Mouse (Mus musculus) MN1 (cell line): ENCODE results near the gene Pramel1.
"Not testable (repeated sequence)": the region's sequence is repeated elsewhere in the genome, so short reads cannot be mapped to it uniquely, and the experiment has no call there.

Experiments
- DNase-seq: peaks from one replicate; pipeline ENCODE4 v3.0.0-alpha.2; 2016; ENCODE audit warnings: low spot score

The Pramel1 gene

DNA sequence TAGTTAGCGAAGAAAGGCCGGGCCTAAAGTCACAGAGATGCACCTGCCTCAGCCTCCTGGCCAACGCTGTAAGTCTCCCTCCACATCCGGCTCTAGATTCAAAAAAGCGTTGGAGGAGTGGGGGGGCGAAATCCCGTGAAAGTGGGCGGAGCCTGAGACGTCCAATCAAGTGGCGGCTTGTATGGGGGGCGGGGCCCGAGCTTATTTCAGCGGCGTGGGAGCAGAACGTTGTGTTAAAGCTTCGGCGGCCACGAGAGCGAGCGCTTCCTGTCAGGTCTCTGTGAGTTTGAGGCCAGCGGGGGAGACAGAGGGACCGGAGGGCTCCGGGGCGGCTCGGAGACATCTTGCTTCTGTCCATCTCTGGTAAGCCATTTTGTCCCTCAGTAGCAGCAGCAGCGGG is at the start of gene Pramel1:
Gene Pramel1 (plus strand): TSS at position 248 of the 400 bp plus-strand sequence.
- DNase-seq, result no peak

DNA sequence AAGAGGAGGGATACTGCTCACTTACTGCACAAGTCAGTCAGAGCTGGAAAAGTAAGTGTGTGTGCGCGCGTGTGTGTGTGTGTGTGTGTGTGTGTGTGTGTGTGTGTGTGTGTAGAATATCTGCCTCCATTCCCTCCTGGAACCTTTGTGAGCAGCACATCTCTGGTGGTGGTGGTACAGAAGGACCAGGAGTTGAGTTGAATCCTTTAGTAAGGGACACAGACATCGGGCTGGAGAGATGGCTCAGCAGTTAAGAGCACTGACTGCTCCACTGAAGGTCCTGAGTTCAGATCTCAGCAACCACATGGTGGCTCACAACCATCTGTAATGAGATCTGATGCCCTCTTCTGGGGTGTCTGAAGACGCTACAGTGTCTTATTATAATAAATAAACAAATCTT is 48.7 kb upstream of the Pramel1 start:
- DNase-seq, result not testable (repeated sequence)

DNA sequence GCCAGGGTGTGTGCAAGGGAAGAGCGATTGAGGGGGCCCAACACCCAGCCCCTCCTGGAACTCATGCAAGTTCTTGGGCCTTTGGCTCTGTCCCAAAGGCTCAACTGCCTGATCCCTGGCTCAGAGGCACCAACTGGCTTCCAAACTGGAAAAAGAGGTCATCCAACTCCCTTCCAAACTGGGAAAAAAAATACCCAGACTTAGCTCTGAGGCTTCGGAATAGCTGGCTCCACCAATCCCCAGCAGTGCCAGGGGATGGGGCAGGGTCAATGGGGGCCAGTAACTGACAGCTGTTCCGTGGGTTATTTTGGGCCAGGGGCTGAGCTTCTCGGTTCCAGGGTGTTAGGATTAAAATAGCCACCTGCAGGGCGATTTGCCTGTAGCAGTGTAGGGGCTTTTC is 45.5 kb upstream of the Pramel1 start:
- no peak for DNase-seq

DNA sequence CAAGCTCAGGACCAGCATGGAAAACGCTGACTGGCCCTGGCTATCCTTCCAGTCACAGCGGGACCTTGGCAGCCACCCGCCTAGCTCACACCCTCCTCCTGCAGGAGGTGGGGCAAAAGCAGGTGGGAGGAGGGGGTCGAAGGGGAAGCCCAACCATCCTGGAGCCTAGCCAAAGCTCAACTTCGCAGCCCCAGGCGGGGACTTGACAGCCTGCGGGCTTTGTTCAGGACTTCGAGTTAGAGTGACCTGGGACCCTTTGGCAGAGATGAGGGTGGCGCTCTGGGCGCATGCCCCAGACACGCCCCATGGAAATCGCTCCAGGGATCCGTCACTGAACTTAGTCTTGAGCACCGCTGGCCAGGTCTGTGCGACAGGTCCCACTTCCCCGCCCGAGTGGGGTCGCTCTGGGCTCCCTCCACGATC is 44.7 kb upstream of the Pramel1 start, which contains the start of gene Lrrc38:
Gene Lrrc38 (plus strand): TSS at position 274 of the 423 bp plus-strand sequence.
- DNase-seq, result no peak

DNA sequence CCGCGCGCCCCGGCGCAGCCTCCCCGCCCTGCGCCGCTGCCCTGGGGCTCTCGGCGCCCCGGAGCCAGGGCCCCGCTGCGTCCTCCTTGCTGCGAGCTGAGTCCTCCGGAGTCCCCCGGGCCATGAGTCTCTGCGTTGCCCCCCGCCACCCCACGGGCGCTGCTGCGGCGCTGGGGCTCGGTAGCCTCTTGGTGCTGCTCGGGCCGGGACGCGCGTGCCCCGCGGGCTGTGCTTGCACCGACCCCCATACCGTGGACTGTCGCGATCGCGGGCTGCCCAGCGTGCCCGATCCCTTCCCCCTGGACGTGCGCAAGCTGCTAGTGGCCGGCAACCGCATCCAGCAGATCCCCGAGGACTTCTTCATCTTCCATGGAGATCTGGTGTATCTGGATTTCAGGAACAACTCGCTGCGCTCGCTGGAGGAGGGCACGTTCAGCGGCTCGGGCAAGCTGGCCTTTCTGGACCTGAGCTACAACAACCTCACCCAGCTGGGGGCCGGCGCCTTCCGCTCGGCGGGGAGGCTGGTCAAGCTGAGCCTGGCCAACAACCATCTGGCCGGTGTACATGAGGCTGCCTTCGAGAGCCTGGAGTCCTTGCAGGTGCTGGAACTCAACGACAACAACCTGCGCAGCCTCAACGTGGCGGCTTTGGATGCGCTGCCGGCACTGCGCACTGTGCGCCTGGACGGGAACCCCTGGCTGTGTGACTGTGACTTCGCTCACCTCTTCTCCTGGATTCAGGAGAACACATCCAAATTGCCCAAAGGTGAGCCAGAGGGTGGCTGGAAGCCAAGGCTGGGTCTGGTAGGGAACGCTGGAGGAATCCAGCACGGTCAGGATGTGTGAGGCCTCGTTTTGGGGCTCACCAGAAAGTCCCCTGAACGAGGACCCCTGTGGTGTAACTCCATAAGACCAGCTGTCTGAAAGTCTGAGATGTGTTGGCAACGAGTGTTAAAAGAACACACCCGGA is 43.9 kb upstream of the Pramel1 start:
- no peak for DNase-seq

DNA sequence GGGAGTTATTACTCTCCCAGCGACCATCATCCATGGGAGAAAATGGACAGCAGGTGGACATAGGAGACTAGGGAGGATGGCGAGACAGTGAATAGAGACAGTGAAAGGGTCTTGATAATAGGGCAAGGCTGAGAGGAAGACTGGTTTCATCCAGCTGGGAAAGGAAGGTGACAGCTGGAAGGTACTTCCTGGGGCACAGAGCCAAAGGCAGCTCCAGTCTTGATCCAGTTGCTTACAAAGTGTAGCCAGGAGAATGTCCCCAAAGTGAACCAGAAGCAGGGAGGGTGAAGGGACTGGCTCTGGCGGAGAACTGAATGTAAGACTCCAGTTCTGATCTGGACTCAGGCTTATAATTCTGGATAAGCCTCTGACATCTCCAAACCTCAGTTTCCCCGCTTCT is 41.9 kb upstream of the Pramel1 start:
- DNase-seq, result no peak

DNA sequence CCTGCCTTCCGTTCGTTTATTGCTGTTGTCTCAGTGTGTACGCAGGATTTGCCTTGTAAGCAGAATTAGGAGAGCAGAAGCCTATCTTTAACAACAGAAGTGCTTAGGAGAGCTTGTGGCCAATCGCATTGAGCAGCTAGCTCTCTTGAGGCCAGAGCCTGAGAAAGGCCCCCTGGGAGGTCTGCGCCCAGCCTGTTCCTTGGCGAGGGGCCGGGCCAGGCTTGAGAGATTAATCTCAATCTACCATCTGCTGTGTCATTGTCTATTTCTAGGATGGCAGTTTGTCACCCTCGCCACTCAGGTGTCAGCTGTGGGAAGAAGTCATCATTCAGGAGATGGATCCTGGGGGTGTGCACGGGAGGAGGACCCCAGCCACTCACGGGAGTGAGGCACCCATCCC is 32.7 kb upstream of the Pramel1 start:
- DNase-seq, result no peak

DNA sequence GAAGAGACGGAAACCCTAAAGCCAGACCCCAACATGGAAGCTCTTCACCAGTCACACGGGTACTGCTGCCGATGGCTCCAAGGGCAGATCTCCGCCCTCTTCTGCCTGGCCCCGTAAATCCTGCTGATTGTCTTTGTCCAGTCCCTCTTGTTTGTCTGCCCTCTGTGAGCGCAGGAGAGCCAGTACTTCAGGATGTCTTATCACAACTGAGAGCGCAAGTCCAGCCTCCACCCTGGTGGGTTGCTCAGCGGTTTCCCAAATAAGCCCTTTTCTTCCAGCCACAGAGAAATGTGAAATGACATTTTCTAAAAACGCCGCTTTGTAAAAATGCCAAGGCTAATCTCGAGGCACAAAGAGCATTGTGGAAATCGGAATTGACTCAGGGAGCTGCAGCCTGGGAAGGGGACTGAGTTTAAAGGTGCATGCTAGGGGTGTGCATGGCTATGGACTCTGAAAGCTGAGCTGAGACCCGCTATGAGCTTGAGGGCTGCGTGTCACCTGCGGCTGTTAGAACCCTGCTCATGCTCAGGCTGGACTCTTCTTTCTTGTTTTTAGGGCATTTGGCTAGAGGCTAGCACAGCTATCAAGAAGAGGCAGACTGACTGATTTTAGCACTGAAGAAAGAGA is 27.7 kb upstream of the Pramel1 start:
- no peak for DNase-seq

DNA sequence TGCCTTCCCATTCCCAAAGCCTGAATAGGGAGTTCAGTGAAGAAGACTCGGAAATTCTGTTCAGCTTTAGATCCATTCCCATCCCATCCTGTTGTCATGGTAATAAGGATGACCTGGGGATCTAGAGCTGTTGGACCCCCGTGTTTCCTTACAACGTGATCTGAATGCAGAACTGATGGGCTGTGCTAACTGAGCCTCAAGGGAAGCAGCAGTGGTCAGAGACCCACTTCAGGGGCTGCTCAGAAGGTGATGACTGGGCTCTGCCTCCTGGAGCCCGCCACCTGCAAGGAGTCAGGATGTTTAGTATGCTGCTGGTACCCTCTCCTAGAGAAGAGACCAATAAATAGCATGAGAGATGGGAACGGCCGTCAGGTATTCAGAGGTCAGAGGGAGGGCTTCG is 14.7 kb upstream of the Pramel1 start:
- DNase-seq, result no peak

DNA sequence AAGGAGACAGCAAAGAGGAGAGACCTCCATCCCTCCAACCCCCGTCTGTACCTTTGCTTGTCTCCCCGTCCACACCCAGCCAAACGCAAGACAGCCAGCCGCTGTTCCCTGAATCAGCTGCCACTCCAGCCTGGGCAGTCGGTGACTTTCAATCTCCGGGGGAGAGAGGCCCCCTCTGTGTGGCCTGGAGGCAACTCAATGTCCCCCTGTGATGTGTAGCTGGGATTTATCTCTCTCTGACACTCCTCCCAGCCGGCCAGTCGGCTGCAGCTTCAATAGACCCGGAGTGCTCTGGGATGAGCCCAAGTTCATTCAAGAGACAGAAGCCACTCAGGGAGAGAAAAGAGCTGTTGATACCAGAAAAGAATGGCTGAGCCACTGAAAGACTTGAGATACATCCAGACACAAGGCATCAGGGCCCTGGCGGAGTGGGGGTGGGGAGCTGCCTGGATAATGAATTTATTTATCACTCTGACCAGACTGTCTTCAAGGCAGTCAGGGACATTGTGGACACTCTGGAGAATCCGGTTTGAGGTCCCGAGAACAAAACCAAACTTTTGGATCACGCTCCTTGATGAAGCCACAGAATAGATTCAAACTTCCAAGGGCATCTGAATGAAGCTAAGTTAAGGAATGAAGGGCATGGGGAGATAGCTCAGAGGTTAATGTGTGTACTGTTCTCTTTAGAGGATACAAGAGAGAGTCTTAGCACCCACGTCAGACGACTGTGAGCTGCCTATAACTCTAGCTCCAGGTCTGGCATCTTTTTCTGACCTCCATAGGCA is 14.1 kb upstream of the Pramel1 start:
- no peak for DNase-seq

DNA sequence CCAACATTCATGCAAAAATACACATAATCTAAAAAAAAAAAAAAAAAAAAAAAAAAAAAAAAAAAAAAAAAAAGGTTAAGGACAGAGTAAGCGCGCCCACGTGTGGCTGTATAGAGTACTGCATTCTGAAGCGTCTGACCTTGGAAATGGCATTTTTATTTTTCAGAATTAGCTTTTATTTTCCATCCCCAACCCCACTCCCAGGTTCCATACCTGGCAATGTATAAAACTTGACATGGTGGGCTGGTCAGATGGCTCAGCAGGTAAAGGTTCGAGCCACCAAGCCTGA is 13.6 kb upstream of the Pramel1 start:
- peak; percentile 10 for DNase-seq

DNA sequence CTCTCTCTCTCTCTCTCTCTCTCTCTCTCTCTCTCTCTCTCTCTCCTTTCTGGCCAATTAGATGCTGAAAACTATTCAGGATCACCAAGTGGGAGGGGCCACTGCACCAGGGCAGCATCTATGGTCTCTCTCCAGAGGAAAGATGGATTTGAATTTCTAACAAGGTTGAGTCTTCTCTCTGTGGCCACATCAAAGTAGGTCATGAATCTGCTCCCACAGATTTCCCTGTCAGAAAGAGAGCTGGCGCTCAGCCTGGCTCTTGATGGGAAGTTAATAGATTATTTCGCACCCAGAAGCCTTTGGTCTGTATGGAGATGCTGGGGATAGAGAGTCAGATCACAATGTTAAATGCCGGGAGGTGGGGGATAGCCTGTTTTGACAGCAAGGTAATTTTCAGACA is 12.1 kb upstream of the Pramel1 start:
- no peak for DNase-seq

DNA sequence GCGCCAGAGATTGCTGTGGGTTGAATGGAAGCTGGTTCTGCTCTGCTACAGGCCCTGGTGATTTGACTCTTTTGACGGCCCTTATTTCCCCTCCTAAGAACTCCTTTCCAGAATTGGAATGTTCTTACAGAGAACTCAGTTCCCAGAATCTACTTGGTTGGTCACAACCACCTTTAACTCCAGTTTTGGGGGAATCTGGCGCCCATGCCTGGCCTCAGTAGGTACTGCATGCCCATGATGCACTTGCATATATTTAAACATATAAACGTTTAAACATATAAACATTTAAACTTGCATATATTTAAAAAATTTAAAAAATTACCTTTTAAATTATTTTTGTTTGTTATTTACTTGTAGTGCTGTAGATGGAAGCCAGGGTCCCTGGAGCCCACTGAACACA is 10.6 kb upstream of the Pramel1 start:
- DNase-seq, result no peak

DNA sequence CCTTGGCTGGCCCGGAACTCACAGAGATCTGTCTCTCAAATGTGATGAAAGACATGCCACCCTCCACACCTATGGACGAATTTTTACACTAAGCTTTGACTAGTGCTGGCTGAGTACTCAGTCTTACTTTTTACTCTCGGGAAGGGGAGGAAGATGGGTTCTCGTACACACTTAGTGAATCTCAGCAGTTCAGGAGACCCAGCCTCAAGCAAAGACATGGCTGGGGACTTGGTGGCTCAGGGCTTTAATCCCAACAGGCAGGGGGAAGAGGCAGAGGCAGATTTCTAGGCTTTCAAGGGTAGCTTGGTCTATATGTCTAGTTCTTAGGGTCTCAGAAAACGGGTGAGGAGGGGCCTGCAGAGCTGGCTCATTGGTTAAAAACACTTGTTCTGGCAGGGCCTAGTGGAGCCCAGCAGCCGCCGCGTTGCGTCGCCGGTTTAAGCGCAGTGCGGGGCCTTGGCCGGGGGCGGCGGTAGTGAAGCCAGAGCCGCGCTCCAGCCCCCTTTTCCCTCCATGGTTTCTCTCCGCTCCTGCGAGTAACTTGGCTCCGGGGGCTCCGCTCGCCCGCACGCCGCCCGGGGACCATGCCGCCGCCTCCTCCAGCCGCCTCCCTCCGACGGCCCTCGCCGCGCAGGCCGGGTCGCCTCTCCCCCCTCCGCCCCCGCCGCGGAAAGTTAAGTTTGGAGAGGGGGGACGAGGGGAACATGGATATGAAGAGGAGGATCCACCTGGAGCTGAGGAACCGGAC is 5.1 kb upstream of the Pramel1 start:
- no peak for DNase-seq

DNA sequence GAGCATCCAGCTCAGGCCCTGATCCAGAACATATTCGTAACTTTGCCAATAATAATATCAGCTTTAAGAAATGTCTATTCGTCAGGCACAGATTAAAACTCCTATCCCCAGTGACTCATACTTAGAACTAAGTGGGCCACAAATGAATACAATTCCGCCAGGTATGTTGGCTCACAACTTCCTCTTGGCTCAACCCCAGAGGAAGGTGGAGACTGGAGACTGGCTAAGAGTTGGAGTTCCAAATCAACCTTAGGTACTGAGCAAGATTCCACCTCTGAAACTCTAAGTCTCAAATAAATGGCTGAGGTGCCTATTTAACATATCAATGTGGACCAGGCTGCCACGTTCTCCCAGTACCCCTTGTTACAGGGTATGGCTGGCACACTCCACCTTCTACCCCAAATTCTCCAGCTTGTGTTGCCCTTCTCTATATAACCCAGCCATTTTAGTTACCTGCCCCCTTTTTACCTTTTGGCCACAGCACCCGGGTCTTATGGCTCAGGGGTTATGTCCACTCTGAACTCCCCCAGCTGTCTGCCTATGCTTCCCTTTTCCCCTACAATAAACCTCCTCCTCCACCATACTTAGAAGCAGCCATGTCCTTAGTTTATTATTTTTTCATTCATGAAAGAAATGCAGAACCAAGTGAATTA is 17.5 kb downstream of the Pramel1 start:
- peak; percentile 7 for DNase-seq

DNA sequence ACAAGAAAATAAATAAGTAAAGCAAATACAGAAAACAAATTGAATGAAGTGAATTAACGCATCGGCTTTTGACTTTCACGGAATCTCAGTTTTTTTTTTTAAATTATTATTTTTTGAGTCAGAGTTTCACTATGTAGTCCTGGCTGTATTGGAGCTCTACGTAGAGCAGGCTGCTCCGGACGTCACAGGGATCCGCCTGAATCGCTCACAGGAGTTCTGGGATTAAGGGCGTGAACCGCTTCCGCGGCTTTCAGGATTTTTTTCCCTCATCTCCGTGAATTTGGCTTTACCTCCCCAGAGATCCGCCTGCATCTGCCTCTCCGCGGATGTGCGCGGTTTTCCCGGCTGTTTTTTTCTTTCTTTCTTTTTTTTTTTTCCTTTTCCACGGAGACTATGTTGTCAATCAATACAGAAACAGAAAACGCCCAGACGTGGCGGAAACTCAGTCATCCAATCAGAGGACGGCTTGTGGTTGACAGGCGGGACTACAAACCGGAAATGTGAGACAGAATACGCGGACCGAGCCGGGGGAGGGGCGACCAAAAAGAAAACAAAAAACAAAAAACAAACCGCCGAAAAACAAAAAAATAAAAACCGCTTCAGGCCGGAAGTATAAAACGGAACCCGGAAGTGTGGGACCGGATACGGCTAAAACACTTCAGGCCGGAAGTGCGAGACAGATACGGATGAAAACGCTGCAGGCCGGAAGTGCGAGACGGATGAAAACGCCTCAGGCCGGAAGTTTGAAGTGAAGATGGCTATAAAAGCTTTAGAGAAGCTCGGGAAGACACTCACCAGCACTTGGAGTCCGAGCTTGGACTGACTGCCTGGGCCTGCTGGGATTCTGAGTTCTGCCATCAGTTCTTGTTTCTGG is 18.2 kb downstream of the Pramel1 start, which contains the start of gene Pramef8:
Gene Pramef8 (plus strand): TSS at position 208 of the 874 bp plus-strand sequence.
- peak; percentile 97 for DNase-seq

DNA sequence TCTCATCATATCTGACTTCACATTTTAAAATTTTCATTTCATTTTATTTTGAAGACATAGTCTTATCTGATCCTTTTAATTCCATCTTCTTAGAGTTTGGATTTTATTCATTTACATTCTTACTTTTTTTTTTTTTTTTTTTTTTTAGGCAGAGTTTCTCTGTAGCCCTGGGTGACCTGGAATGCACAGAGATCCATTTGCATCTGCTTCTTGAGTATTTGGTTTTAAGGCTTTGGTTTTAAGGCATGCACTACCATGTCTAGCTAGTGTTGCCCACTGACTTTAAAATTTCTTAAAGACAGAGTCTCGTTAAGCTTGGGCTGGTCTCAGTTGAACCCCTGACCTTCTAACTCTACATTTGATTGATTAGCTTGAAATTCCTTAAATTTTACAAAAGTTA is 19.4 kb downstream of the Pramel1 start:
- no peak for DNase-seq

DNA sequence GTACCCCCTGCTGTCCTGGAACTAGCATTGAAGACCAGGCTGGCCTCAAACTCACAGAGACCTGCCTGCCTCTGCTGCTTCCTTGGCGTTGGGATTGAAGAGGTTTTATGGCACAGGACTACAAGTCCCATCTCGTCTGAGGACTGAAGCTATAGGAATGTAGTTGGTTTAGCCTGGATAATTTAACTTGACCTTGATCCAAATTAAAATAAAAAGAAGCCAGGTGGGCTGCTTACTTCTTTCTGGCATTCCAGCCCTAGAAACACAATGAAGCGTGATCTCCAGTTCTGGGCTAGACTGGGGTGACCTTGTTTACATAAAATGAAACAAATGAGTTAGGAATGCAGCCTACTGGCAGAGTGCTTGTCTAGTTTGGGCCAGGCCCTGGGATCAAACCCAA is 19.9 kb downstream of the Pramel1 start:
- DNase-seq, result no peak

DNA sequence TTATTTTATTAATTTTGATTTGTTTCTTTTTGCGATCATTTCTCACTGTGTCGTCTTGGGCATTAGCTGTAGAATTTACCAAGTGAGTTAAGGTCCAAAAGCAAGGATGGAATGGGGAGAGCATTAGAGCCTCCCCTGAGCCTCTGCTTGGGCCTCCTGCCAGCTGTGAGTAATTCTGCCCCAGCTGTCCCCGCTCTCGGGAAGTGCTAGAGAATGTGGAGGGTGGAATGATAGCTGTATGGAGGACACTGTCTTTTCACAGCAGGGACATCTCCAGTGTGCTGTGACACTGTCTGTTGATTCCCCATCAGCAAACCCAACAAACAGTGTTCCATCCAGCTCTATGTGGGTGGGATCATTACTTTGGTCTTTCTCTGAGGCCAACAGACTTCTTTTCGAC is 32.5 kb downstream of the Pramel1 start:
- not testable (repeated sequence) for DNase-seq
